Mouse (Mus musculus): Measurements from ENCODE around the gene Olfr1432. TPM values are rescaled to one million over a fixed set of nuclear protein-coding genes. Genes with fewer than 3 reads are reported as not detected.
"Not testable (repeated sequence)": the region's sequence is repeated elsewhere in the genome, so short reads cannot be mapped to it uniquely, and the experiment has no call there.

Olfr1432 gene
- not detected in 2 replicates for polyA plus RNA-seq (2011; ENCODE audit: insufficient read length, low read depth, missing spikeins)

GRCm38 (mm10) chr19:12232496-12232895, at the start of gene Olfr1432:
Olfr1432 (minus strand) TSS chr19:12232596.
- H3K27ac ChIP-seq (ENCODE audit: insufficient read depth, low read length); H3K4me3 ChIP-seq (ENCODE audit: insufficient read depth, low read length); H3K4me1 ChIP-seq (ENCODE audit: control insufficient read depth, insufficient read depth, low read length): not testable (repeated sequence)

DNA sequence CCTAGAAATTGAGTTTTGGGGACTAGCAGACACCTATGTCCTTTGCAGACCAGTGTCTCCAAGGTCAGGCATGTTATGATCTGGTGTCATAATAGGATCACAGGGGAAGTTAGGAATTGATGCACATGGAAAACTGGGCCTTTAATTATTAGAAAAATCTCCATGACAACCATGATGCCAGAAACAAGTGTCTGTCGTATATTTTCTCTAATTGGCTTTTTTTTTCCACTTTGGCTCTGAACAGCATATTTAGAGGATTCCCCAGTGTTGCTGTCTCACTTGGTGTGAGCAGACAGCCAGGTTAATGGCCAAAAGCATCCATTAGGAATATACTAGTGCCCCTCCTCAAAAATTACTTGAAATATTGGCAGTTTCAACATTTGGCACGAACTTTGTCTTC, 47.2 kb upstream of the Olfr1432 start, which contains the start of gene Olfr1434:
Gene Olfr1434, plus strand, starts transcription at position 301 of the 400 bp plus-strand sequence.
- Histone ChIP-seq H3K4me3 (ENCODE audit: insufficient read depth, low read length) (no peak within 1 kb of the TSS), H3K27ac (ENCODE audit: insufficient read depth, low read length) (no peak within 1 kb of the TSS), H3K4me1 (ENCODE audit: control insufficient read depth, insufficient read depth, low read length) (no peaks in the 10 kb centered on the region)
- TF ChIP-seq POLR2A (IDR thresholded peaks at IDR 0.05; ENCODE audit: low read depth, low read length) (no peak), CTCF (IDR thresholded peaks at IDR 0.05; ENCODE audit: borderline replicate concordance, insufficient read depth, low read length) (no peak)

DNA sequence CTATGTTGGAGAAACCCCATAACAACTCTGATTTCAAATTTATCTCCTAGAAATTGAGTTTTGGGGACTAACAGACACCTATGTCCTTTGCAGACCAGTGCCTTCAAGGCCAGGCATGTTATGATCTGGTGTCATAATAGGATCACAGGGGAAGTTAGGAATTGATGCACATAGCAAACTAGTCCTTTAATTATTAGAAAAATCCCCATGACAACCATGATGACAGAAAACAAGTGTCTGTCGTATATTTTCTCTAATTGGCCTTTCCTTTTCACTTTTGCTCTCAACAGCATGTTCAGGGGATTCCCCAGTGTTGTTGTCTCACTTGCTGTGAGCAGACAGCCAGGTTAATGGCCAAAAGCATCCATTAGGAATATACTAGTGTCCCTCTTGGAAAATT, 28.3 kb upstream of the Olfr1432 start, which contains the start of gene Olfr235:
Gene Olfr235, plus strand, starts transcription at position 301 of the 400 bp plus-strand sequence.
- Histone ChIP-seq H3K4me3 (ENCODE audit: insufficient read depth, low read length) (no peak within 1 kb of the TSS), H3K27ac (ENCODE audit: insufficient read depth, low read length) (no peak within 1 kb of the TSS), H3K4me1 (ENCODE audit: control insufficient read depth, insufficient read depth, low read length) (no peaks in the 10 kb centered on the region)
- no peak for TF ChIP-seq CTCF (IDR thresholded peaks at IDR 0.05; ENCODE audit: borderline replicate concordance, insufficient read depth, low read length)
- no peak for TF ChIP-seq POLR2A (IDR thresholded peaks at IDR 0.05; ENCODE audit: low read depth, low read length)

GRCm38 (mm10) chr19:12241559-12241958, 9.2 kb upstream of the Olfr1432 start, which contains the start of gene Olfr262:
Olfr262 (minus strand) TSS chr19:12241659.
- TF ChIP-seq CTCF (IDR thresholded peaks at IDR 0.05; ENCODE audit: borderline replicate concordance, insufficient read depth, low read length): no peak
- no peak for TF ChIP-seq POLR2A (IDR thresholded peaks at IDR 0.05; ENCODE audit: low read depth, low read length)
- Histone ChIP-seq H3K27ac (ENCODE audit: insufficient read depth, low read length) (no peak within 1 kb of the TSS), H3K4me3 (ENCODE audit: insufficient read depth, low read length) (no peak within 1 kb of the TSS), H3K4me1 (ENCODE audit: control insufficient read depth, insufficient read depth, low read length) (no peaks in the 10 kb centered on the region)

- H3K4me3 ChIP-seq (ENCODE audit: insufficient read depth, low read length): no peak within 1 kb of the TSS
- H3K4me1 ChIP-seq (ENCODE audit: control insufficient read depth, insufficient read depth, low read length): no peaks in the 10 kb centered on the region
- no peak within 1 kb of the TSS for H3K27ac ChIP-seq (ENCODE audit: insufficient read depth, low read length)
- TF ChIP-seq POLR2A (IDR thresholded peaks at IDR 0.05; ENCODE audit: low read depth, low read length): no peak
- no peak for TF ChIP-seq CTCF (IDR thresholded peaks at IDR 0.05; ENCODE audit: borderline replicate concordance, insufficient read depth, low read length)
Measured at GRCm38 (mm10) chr19:12200334-12200733, 32.1 kb downstream of the Olfr1432 start, which contains the start of gene Olfr1431. Olfr1431 (plus strand) TSS chr19:12200634.

DNA sequence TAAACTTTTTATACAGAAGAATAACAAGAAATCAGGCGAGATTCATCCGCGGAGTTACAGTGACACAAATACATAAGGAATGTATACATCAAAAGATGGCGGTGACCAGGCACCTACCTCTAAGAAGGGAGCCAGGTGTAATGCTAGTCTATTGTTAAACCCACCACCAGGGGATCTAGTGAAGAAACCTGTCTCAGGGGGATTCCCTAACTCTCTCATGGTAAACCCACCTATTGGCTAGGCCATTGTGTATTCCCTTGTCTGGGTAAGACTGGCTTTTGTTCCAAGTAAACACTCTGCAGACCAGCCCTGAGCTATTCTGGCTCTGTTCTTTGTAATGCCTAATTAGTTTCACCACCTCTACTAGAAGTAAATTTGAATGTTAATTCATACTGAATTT, 33.3 kb downstream of the Olfr1432 start:
- not testable (repeated sequence) for H3K27ac ChIP-seq (ENCODE audit: insufficient read depth, low read length); H3K4me3 ChIP-seq (ENCODE audit: insufficient read depth, low read length); H3K4me1 ChIP-seq (ENCODE audit: control insufficient read depth, insufficient read depth, low read length)

Other genes with a start within 250 kb of the Olfr1432 start
- not detected in 2 replicates for gene Olfr1423, start 191.3 kb downstream of the Olfr1432 start, polyA plus RNA-seq (2011; ENCODE audit: insufficient read length, low read depth, missing spikeins)
- not detected in 2 replicates for gene Olfr1424, start 169.9 kb downstream of the Olfr1432 start, polyA plus RNA-seq (2011; ENCODE audit: insufficient read length, low read depth, missing spikeins)
- gene Olfr1425, start 154.9 kb downstream of the Olfr1432 start, polyA plus RNA-seq (2011; ENCODE audit: insufficient read length, low read depth, missing spikeins): not detected in 2 replicates
- not detected in 2 replicates for gene Olfr1426, start 140.6 kb downstream of the Olfr1432 start, polyA plus RNA-seq (2011; ENCODE audit: insufficient read length, low read depth, missing spikeins)
- gene Olfr1427, start 129.3 kb downstream of the Olfr1432 start, polyA plus RNA-seq (2011; ENCODE audit: insufficient read length, low read depth, missing spikeins): not detected in 2 replicates
- gene Olfr1428, start 116.7 kb downstream of the Olfr1432 start, polyA plus RNA-seq (2011; ENCODE audit: insufficient read length, low read depth, missing spikeins): not detected in 2 replicates
- not detected in 2 replicates for gene Olfr76, start 109.4 kb downstream of the Olfr1432 start, polyA plus RNA-seq (2011; ENCODE audit: insufficient read length, low read depth, missing spikeins)
- not detected in 2 replicates for gene Olfr1555-ps1, start 62.5 kb downstream of the Olfr1432 start, polyA plus RNA-seq (2011; ENCODE audit: insufficient read length, low read depth, missing spikeins)
- gene Olfr1431, start 32.0 kb downstream of the Olfr1432 start, polyA plus RNA-seq (2011; ENCODE audit: insufficient read length, low read depth, missing spikeins): not detected in 2 replicates
- gene Olfr262, start 9.1 kb upstream of the Olfr1432 start, polyA plus RNA-seq (2011; ENCODE audit: insufficient read length, low read depth, missing spikeins): not detected in 2 replicates
- gene Olfr235, start 28.4 kb upstream of the Olfr1432 start, polyA plus RNA-seq (2011; ENCODE audit: insufficient read length, low read depth, missing spikeins): not detected in 2 replicates
- gene Olfr1434, start 47.3 kb upstream of the Olfr1432 start, polyA plus RNA-seq (2011; ENCODE audit: insufficient read length, low read depth, missing spikeins): not detected in 2 replicates
- not detected in 2 replicates for gene Olfr1436, start 66.5 kb upstream of the Olfr1432 start, polyA plus RNA-seq (2011; ENCODE audit: insufficient read length, low read depth, missing spikeins)
- gene Olfr1437, start 92.5 kb upstream of the Olfr1432 start, polyA plus RNA-seq (2011; ENCODE audit: insufficient read length, low read depth, missing spikeins): not detected in 2 replicates
- gene Olfr1438-ps1, start 103.3 kb upstream of the Olfr1432 start, polyA plus RNA-seq (2011; ENCODE audit: insufficient read length, low read depth, missing spikeins): not detected in 2 replicates
- not detected in 2 replicates for gene Olfr1440, start 154.7 kb upstream of the Olfr1432 start, polyA plus RNA-seq (2011; ENCODE audit: insufficient read length, low read depth, missing spikeins)
- gene Olfr1441, start 184.8 kb upstream of the Olfr1432 start, polyA plus RNA-seq (2011; ENCODE audit: insufficient read length, low read depth, missing spikeins): not detected in 2 replicates
- not detected in 2 replicates for gene Pfpl, start 195.3 kb upstream of the Olfr1432 start, polyA plus RNA-seq (2011; ENCODE audit: insufficient read length, low read depth, missing spikeins)
- 0.82 and 7.0 TPM in 2 replicates for gene Mpeg1, start 228.2 kb upstream of the Olfr1432 start, polyA plus RNA-seq (2011; ENCODE audit: insufficient read length, low read depth, missing spikeins)

Measured in embryonic fibroblast, embryonic 13.5 days (primary cell).